Mouse (Mus musculus): ENCODE measurements around the gene Dhx34. TPM values are rescaled to one million over a fixed set of nuclear protein-coding genes. Genes with fewer than 3 reads are reported as not detected.

The Dhx34 gene
- polyA plus RNA-seq, 1 experiment from 2014 or later: 12.2 TPM

DNA sequence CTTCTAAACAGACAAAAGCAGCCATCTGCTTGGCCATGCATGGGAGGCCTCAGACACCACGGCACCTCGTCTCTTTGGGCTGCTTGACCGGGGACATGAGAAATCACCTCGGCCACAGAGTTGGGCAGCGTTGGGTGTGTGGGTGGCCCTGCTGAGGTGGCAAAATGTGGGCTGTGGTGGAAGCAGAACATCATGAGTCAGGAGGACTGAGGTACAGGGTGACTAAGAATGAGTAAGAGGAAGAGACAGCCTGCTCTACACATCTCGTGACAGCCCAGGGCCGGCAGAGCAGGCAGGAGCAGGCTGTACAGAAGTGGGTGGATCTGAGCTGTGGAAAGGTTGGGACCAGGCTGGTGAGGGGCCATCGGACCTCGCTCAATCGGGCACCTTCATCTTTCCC, 14.3 kb downstream of the Dhx34 start:
- H3K27ac ChIP-seq (replicated peaks): no peak overlapping the region
- peaks cover 65% of the 10 kb centered on the region for H3K36me3 ChIP-seq
- H3K9me3 ChIP-seq (replicated peaks): no peaks in the 10 kb centered on the region
- no peak overlapping the region for H3K4me2 ChIP-seq
- ATAC-seq (ENCODE audit: low FRiP score): no peak
- H3K4me3 ChIP-seq (replicated peaks): no peak overlapping the region
- no peaks in the 10 kb centered on the region for H3K4me1 ChIP-seq
- 88% methylated on average over 10 of the region's 10 CpGs for WGBS
- no peaks in the 10 kb centered on the region for H3K27me3 ChIP-seq (replicated peaks)
- no peak overlapping the region for H3K9ac ChIP-seq (replicated peaks)

- Histone ChIP-seq H3K27ac (replicated peaks) (no peak overlapping the region), H3K4me1 (no peaks in the 10 kb centered on the region), H3K9ac (replicated peaks) (no peak overlapping the region), H3K4me3 (replicated peaks) (no peak overlapping the region), H3K9me3 (replicated peaks) (no peaks in the 10 kb centered on the region), H3K27me3 (replicated peaks) (no peaks in the 10 kb centered on the region), H3K36me3 (peaks cover 68% of the 10 kb centered on the region), H3K4me2 (no peak overlapping the region)
- 89% methylated on average over 7 of the region's 7 CpGs for WGBS
- no peak for ATAC-seq (ENCODE audit: low FRiP score)
These were observed 14.8 kb downstream of the Dhx34 start for GRCm38 (mm10) chr7:16207076-16207475.

- Histone ChIP-seq H3K27ac (replicated peaks) (no peak overlapping the region), H3K27me3 (replicated peaks) (no peaks in the 10 kb centered on the region), H3K4me1 (no peaks in the 10 kb centered on the region), H3K9ac (replicated peaks) (no peak overlapping the region), H3K4me2 (no peak overlapping the region), H3K4me3 (replicated peaks) (no peak overlapping the region), H3K36me3 (peaks cover 70% of the 10 kb centered on the region), H3K9me3 (replicated peaks) (no peaks in the 10 kb centered on the region)
- no peak for ATAC-seq (ENCODE audit: low FRiP score)
- WGBS: 83% methylated on average over 8 of the region's 9 CpGs
These were observed 17.0 kb downstream of the Dhx34 start for GRCm38 (mm10) chr7:16204791-16205190.

DNA sequence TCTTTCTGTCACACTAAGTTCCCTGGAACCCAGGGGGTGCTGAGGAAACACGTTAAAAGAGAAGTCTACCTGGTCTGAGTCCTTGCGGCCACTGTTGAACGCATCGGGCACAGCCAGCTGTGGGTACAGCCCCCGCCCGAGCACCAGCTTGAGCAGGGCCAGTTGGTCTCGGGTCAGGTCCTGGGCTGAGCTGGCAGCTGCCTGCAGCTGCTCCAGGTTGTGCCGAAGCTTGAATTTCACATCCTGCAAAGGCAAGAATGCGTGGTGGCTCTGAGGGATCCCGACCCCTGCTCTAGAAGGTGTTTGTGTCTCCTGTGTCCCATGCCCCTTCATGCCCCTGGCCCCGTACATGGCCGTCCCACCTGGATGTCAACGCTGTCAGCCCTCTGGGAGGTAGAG, 18.3 kb downstream of the Dhx34 start:
- Histone ChIP-seq H3K27me3 (replicated peaks) (no peaks in the 10 kb centered on the region), H3K4me2 (no peak overlapping the region), H3K9me3 (replicated peaks) (no peaks in the 10 kb centered on the region), H3K4me3 (replicated peaks) (no peak overlapping the region), H3K36me3 (peaks cover 65% of the 10 kb centered on the region), H3K9ac (replicated peaks) (no peak overlapping the region), H3K4me1 (no peaks in the 10 kb centered on the region), H3K27ac (replicated peaks) (no peak overlapping the region)
- 96% methylated on average over 13 of the region's 13 CpGs for WGBS
- no peak for ATAC-seq (ENCODE audit: low FRiP score)

DNA sequence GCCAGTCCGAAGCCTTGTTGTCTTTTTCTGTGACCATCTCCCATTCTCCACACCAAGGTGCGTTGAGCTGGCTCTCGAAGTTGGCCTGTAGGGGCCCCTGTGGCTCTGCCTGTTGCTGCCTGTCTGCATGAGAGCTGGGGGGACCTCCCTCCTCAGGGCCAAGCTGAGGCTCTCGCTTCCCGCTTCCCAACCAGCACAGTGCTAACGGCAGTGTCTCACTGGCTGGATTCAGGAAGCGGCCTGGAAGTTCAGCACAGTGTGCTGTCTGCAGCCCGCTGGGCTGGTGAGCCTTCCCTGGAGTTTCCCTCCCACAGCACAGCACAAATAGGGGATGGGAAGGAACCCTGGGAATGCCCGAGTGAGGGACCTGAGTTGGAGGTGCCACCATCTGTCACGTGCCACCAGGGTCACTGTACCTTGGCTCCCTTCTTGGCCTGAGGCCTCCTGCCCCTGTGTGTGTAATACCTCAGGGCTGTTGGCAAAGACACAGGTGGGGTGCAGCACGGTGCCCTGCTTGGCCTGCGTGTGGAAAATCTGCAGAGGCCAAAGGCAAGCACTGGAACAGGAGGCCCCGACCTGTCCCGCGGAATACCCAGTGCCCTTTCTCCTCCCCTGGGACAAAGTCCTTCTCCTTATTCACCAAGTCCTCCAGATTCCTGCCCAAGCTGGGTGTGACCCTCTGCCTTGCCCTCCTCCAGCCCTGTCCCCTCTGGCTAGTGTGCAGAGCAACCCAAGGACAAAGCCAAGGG, 18.9 kb downstream of the Dhx34 start:
- H3K36me3 ChIP-seq: peaks cover 69% of the 10 kb centered on the region
- no peak for ATAC-seq (ENCODE audit: low FRiP score)
- 88% methylated on average over 15 of the region's 15 CpGs for WGBS

GRCm38 (mm10) chr7:16201136-16201535, 20.7 kb downstream of the Dhx34 start:
- no peaks in the 10 kb centered on the region for H3K27me3 ChIP-seq (replicated peaks)
- no peak for ATAC-seq (ENCODE audit: low FRiP score)
- no peak overlapping the region for H3K4me2 ChIP-seq
- no peak overlapping the region for H3K4me3 ChIP-seq (replicated peaks)
- H3K36me3 ChIP-seq: peaks cover 76% of the 10 kb centered on the region
- H3K9ac ChIP-seq (replicated peaks): no peak overlapping the region
- no peaks in the 10 kb centered on the region for H3K4me1 ChIP-seq
- H3K27ac ChIP-seq (replicated peaks): no peak overlapping the region
- 91% methylated on average over 6 of the region's 6 CpGs for WGBS
- no peaks in the 10 kb centered on the region for H3K9me3 ChIP-seq (replicated peaks)

More for the DNA sequence above, 18.9 kb downstream of the Dhx34 start:
- no peak overlapping the region for H3K4me3 ChIP-seq (replicated peaks)
- H3K4me1 ChIP-seq: no peaks in the 10 kb centered on the region
- no peaks in the 10 kb centered on the region for H3K9me3 ChIP-seq (replicated peaks)
- H3K4me2 ChIP-seq: no peak overlapping the region
- no peak overlapping the region for H3K27ac ChIP-seq (replicated peaks)
- no peak overlapping the region for H3K9ac ChIP-seq (replicated peaks)
- no peaks in the 10 kb centered on the region for H3K27me3 ChIP-seq (replicated peaks)

DNA sequence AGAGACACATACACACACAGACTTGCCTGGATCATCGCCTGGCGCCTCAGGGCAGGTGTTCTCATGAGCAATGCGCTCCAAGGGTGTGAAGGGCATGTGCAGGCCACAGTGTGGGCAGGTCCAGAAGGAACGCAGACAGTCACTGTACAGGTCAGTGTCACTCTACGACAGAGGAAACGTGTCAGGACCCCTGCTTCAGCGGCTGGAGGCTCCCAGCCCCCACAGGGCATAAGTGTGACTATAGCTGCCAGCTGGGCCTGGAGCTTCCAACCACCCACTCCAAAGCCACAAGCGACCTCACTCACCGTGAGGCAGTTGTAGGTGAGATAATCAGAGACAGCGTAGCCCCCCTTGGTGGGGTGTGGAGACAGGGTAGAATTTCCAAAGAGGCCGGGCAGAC, 23.3 kb downstream of the Dhx34 start:
- H3K27me3 ChIP-seq (replicated peaks): no peaks in the 10 kb centered on the region
- H3K9ac ChIP-seq (replicated peaks): no peak overlapping the region
- no peaks in the 10 kb centered on the region for H3K9me3 ChIP-seq (replicated peaks)
- no peak overlapping the region for H3K27ac ChIP-seq (replicated peaks)
- H3K4me3 ChIP-seq (replicated peaks): no peak overlapping the region
- H3K36me3 ChIP-seq: peaks cover 63% of the 10 kb centered on the region
- H3K4me1 ChIP-seq: no peaks in the 10 kb centered on the region
- ATAC-seq (ENCODE audit: low FRiP score): no peak
- H3K4me2 ChIP-seq: no peak overlapping the region
- 92% methylated on average over 11 of the region's 11 CpGs for whole genome bisulfite sequencing

DNA sequence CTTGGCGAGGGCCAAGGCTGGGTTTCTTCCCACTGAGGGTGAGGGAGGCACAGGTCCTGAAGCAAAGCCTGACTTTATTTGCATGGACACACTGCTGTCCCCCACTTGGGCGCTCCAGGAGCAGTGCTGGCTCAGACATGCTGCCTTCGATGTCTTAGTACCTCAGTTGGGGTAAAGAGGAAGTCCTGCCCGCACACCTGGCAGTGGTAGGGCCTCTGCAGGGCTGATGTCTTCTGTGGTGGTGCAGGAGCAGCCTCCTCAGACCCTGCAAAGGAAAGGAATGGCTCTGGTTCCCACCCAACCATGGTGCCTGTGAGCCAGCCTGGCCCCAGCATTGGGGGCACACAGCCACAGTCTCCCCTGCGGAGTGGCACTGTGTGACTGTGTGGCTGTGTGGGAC, 24.7 kb downstream of the Dhx34 start:
- H3K9me3 ChIP-seq (replicated peaks): no peaks in the 10 kb centered on the region
- no peak overlapping the region for H3K4me2 ChIP-seq
- no peak overlapping the region for H3K9ac ChIP-seq (replicated peaks)
- H3K36me3 ChIP-seq: peaks cover 51% of the 10 kb centered on the region
- no peak overlapping the region for H3K27ac ChIP-seq (replicated peaks)
- no peak for ATAC-seq (ENCODE audit: low FRiP score)
- 0 out of 2 replicates have a peak, but pooled peaks cover 2% of the 10 kb centered on the region for H3K4me1 ChIP-seq
- no peaks in the 10 kb centered on the region for H3K27me3 ChIP-seq (replicated peaks)
- WGBS: 79% methylated on average over 5 of the region's 5 CpGs
- H3K4me3 ChIP-seq (replicated peaks): no peak overlapping the region

- Histone ChIP-seq H3K27ac (replicated peaks) (no peak overlapping the region), H3K27me3 (replicated peaks) (0 out of 2 replicates have a peak, but pooled peaks cover 3% of the 10 kb centered on the region), H3K36me3 (peaks cover 46% of the 10 kb centered on the region), H3K9ac (replicated peaks) (no peak overlapping the region), H3K9me3 (replicated peaks) (no peaks in the 10 kb centered on the region), H3K4me3 (replicated peaks) (no peak overlapping the region), H3K4me2 (no peak overlapping the region), H3K4me1 (0 out of 2 replicates have a peak, but pooled peaks cover 2% of the 10 kb centered on the region)
- no peak for ATAC-seq (ENCODE audit: low FRiP score)
- WGBS: 66% methylated on average over 6 of the region's 6 CpGs
These were observed 25.2 kb downstream of the Dhx34 start for GRCm38 (mm10) chr7:16196616-16197015.

DNA sequence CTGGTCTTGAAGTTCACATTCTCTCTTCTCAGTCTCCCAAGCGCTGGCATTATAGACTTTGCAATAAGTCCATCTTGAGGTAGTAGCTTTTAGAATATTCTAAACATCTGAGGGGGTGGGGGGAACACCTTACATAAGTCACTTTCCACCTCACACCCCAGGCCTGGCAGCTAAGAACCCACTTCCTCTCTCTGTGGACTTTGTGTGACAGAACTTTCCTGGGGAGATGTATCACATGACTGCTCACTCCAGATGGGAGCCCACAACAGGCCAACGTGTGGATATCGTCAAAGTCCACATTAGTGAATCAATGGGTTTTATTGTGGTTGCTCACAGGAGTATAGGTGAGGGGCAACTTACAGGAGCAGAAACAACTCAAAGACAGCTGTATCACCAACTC, 28.1 kb downstream of the Dhx34 start:
- H3K27me3 ChIP-seq (replicated peaks): 0 out of 2 replicates have a peak, but pooled peaks cover 4% of the 10 kb centered on the region
- H3K9me3 ChIP-seq (replicated peaks): no peaks in the 10 kb centered on the region
- H3K27ac ChIP-seq (replicated peaks): no peak overlapping the region
- H3K4me1 ChIP-seq: 0 out of 2 replicates have a peak, but pooled peaks cover 2% of the 10 kb centered on the region
- H3K9ac ChIP-seq (replicated peaks): no peak overlapping the region
- ATAC-seq (ENCODE audit: low FRiP score): no peak
- peaks cover 26% of the 10 kb centered on the region for H3K36me3 ChIP-seq
- no peak overlapping the region for H3K4me2 ChIP-seq
- no peak overlapping the region for H3K4me3 ChIP-seq (replicated peaks)
- 61% methylated on average over 3 of the region's 3 CpGs for WGBS

DNA sequence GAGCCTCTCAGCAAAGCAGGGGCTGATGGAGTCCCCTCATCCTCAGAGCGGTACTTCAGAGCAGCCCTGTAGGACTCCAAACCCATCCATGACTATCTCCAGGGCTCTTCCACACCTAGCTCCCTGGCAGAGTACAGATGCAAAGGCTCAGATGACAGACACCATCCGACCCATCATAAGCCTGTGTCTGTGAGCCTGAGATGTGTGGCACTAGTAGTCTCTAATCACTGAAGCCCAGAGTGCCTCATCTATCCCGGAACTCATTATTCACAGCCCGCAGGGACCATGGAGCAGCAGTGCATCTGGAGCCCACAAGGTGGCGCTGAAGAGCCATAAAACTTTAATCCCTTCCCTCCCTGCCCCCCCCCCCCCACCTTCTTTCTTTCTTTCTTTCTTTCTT, 29.5 kb downstream of the Dhx34 start:
- WGBS: 16% methylated on average over 5 of the region's 5 CpGs
- no peak overlapping the region for H3K4me2 ChIP-seq
- 0 out of 2 replicates have a peak, but pooled peaks have one; percentile 58 for ATAC-seq (ENCODE audit: low FRiP score)
- H3K9ac ChIP-seq (replicated peaks): no peak overlapping the region
- H3K9me3 ChIP-seq (replicated peaks): no peaks in the 10 kb centered on the region
- H3K4me3 ChIP-seq (replicated peaks): no peak overlapping the region
- 0 out of 2 replicates have a peak, but pooled peaks cover 2% of the 10 kb centered on the region for H3K4me1 ChIP-seq
- H3K36me3 ChIP-seq: peaks cover 12% of the 10 kb centered on the region
- H3K27me3 ChIP-seq (replicated peaks): 0 out of 2 replicates have a peak, but pooled peaks cover 4% of the 10 kb centered on the region
- no peak overlapping the region for H3K27ac ChIP-seq (replicated peaks)

GRCm38 (mm10) chr7:16187494-16187893, 34.3 kb downstream of the Dhx34 start:
- Histone ChIP-seq H3K4me3 (replicated peaks) (no peak overlapping the region), H3K9ac (replicated peaks) (no peak overlapping the region), H3K9me3 (replicated peaks) (no peaks in the 10 kb centered on the region), H3K36me3 (peaks cover 34% of the 10 kb centered on the region), H3K27ac (replicated peaks) (no peak overlapping the region), H3K4me2 (no peak overlapping the region), H3K4me1 (0 out of 2 replicates have a peak, but pooled peaks cover 2% of the 10 kb centered on the region), H3K27me3 (replicated peaks) (0 out of 2 replicates have a peak, but pooled peaks cover 4% of the 10 kb centered on the region)
- 82% methylated on average over 8 of the region's 8 CpGs for WGBS
- ATAC-seq (ENCODE audit: low FRiP score): no peak

All from neural tube, embryonic 15.5 days (tissue).